Mouse (Mus musculus): ENCODE results near the gene Ctcf. TPM values are rescaled to one million over a fixed set of nuclear protein-coding genes. Genes with fewer than 3 reads are reported as not detected.
A peak's percentile ranks its signal among the peaks of the same experiment; 100 is the strongest.

The Ctcf gene
- total RNA-seq, 1 experiment from 2014 or later = 202 TPM

DNA sequence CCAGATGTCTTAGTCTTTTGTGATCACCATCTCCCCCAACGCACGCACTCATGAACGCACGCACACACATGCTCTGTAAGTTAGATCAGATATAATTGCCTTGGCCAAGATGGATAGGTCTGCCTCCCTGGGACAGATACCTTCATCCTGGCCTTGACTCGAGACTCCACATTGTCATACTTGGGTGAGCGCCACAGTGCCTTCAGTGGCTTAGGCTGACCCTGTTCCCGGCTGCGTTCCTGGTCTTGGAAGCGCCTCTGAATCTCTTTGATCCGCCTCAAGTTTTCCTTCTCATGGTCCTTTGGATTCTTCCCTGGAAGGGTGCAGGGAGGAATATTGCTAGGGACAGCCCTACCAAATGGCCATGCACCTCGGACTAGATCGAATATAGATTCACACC lies 70.1 kb downstream of the Ctcf start:
- ATAC-seq (replicated peaks in 1 of 2; ENCODE audit: insufficient read depth in 1 of 2, low FRiP score in 2 of 2, low TSS enrichment in 1 of 2, low read depth in 1 of 2, poor library complexity in 2 of 2, severe bottlenecking in 2 of 2) = no peak

DNA sequence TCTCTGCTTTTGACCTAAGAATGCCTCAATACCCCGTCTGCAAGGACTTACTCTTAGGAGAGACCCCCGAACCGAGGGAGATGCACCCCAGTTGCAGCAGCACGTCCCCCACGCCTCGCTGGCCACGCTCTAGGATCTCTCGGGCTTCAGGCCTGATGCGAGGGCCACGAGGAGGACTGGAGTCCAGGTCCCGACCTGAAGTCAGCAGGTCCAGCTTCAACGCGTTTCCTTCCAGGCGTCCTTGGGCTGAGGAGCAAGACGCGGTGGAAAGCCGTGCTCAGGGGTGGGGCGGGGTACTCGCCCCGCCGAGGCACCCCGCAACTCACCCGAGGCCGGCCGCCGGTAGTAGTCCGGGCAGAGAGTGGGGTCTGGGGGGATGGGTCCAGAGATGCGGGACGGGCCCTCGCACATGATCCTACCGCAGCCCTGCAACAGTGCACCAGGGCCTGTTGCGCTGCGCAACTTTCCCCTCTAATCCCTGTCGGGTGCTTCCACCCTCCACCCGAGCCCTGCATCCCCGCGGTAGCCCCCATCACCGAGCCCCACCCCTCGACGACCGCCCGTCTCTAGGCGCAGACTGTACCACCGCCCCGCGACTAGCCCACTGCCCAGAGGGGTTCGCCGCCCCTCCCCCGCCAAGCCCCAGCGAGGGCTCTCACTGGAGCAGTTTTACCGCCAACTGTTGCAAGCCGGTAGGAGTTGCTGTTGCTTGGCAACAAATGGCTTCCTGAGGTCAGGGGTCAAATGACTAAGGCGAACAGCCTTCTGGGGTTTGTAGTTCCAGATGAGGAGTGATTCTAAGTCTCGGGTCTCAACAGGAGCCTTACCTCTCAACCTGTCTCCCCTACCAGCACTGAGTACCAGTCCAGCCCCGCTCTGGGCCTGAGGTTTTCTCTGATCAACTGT lies 71.4 kb downstream of the Ctcf start, which contains the start of the genes 4933405L10Rik and Enkd1:
Gene 4933405L10Rik (plus strand): TSS at position 158 of the 906 bp plus-strand sequence.
Gene Enkd1 (minus strand): TSS at position 713 of the 906 bp plus-strand sequence.
- peak; percentile 91 to 93 for ATAC-seq (replicated peaks in 1 of 2; ENCODE audit: insufficient read depth in 1 of 2, low FRiP score in 2 of 2, low TSS enrichment in 1 of 2, low read depth in 1 of 2, poor library complexity in 2 of 2, severe bottlenecking in 2 of 2)

DNA sequence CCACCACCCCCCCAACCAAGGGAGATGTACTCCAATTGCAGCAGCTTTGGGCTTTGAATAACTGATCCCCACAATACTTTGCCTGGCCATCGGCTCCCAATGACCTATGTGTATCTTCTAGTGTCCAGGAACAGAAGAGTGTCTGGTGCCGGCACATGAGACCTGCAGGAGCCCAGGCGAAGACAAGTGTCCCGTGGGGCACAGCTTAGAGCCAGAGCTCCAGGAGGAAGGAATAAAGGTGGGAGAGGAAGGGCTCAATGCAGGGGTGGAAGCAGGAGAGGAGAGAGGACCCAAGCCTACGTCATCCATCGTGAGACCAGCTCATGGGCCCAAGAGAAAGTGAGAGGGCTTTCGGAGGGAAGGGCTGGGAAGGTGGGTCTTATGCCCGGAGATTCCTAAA lies 72.3 kb downstream of the Ctcf start:
- no peak for ATAC-seq (replicated peaks in 1 of 2; ENCODE audit: insufficient read depth in 1 of 2, low FRiP score in 2 of 2, low TSS enrichment in 1 of 2, low read depth in 1 of 2, poor library complexity in 2 of 2, severe bottlenecking in 2 of 2)

DNA sequence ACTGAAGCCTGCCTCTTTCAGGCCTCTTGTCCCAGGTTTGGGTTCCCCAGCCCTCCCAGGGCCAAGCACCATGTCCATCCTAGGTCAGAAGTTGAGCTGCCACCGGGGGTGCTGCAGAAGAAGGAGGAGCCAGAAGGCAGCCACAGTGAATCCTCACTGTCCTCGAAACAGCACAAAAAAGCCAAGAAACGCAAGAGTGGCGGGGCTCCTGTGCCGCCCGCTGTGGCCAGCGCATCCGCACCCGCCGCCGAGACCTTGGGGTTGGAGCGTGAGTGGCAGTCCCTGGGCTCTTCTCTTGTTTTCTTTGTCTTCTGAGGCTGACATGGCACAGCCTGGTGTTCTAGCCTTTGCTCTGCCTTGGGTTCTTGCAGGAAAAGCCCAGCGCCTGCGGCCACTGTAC lies 72.9 kb downstream of the Ctcf start:
- no peak for ATAC-seq (replicated peaks in 1 of 2; ENCODE audit: insufficient read depth in 1 of 2, low FRiP score in 2 of 2, low TSS enrichment in 1 of 2, low read depth in 1 of 2, poor library complexity in 2 of 2, severe bottlenecking in 2 of 2)

DNA sequence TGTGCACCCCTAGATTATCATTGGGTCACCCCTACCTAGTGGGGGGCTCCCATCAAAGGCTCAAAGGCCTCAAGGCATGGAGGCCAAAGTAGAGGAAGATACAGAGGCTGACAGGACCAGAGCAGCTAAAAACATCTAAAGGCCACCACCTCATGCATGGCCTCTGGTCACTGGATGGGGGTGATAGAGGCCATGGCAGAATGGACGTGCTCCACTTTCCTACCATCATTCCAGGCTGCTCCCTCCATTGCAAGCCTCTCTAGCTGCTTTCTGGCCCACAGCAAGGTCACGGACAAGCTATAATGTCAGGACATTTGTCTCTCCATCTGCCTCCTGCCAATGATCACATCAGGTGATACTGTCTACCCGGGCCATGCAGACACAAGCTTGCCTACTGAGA lies 75.9 kb downstream of the Ctcf start:
- no peak for ATAC-seq (replicated peaks in 1 of 2; ENCODE audit: insufficient read depth in 1 of 2, low FRiP score in 2 of 2, low TSS enrichment in 1 of 2, low read depth in 1 of 2, poor library complexity in 2 of 2, severe bottlenecking in 2 of 2)

DNA sequence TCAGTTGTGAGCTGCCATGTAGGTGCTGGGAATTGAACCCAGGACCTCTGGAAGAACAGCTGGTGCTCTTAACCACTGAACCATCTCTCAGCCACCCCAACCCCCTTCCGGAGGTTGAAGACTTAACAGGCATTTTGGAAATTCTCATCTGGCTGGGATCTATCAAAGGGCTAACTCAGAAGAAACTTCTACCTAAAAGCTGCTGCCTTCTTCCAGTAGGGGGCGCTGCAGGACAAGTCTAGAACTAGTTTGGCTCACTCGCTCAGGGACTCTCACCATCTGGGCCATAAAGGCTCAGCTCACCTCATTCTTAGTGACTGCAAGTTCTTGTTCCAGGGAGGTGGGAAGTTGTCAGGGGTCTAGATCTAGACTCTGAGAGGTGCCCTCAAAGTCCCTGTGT lies 77.8 kb downstream of the Ctcf start:
- peak; percentile 85 to 88 for ATAC-seq (replicated peaks in 1 of 2; ENCODE audit: insufficient read depth in 1 of 2, low FRiP score in 2 of 2, low TSS enrichment in 1 of 2, low read depth in 1 of 2, poor library complexity in 2 of 2, severe bottlenecking in 2 of 2)

DNA sequence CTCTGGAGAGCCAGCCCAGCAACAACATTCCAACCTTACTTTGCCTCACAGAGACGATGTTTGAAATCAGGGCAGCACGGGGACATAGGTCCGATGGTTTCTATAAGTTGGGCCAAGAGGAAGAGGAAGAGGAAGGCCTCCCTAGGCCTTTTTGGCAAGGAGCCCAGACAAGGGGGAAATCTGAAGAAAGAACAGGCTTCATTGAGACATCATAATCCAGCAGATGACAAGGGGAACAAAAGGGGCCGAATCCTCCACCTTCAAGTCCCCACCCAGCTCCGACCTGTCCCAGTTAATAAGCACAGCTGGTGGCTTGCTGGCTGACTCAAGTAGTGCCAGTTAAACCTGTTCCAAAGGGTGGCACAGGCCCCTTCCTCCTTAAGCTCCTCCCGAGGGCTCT lies 78.7 kb downstream of the Ctcf start:
- ATAC-seq (replicated peaks in 1 of 2; ENCODE audit: insufficient read depth in 1 of 2, low FRiP score in 2 of 2, low TSS enrichment in 1 of 2, low read depth in 1 of 2, poor library complexity in 2 of 2, severe bottlenecking in 2 of 2) = peak; percentile 14 to 25; a peak in 1 of 4 replicates

DNA sequence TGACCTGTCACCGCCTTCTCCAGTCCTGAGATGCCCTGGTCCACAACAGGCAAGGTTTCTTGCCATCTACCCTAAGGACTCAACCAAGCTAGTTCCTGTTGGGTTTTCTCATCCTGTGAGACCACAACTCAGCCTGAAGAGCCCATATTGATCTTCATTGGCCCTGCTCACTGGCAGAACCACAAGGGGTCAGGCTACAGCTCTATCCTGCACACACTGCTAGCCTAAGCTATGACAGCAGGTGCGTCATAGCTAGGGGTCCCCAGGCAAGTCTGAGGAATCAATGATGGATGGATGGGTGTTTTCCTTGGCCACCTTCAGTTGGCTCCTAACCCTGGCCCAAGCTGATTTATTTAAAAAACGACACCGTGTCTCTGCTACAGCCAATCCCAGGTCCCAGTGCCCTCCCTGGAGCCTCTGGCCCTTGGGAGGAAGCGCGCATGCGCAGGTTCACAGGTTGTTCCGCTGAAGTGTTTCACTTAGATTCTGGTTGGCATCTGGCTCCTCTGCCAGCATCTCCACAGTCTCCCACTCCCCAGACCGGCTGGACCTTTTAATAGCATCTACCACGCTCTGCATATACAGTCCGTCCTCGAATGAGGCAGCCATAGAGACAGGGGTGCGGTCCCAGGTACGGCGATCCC lies 80.1 kb downstream of the Ctcf start:
- no peak for ATAC-seq (replicated peaks in 1 of 2; ENCODE audit: insufficient read depth in 1 of 2, low FRiP score in 2 of 2, low TSS enrichment in 1 of 2, low read depth in 1 of 2, poor library complexity in 2 of 2, severe bottlenecking in 2 of 2)

DNA sequence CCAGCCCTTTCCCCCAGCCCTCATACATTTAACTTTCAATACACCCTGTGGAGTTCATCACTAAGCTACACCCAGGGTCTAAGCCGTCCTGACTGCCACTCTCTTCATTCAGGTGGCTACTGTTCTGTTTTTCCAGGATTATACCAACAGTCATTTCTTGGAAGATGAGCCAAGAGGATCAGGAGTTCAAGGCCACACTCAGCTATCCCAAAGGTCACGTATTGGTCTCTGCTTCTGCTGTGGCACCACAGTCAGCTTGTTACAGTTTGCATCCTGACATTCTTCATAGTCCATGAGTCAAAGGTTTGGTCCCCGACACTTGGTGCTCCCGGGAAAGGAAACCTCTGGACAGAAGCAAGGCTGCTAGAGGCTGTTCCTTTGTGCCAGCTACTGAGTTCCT lies 83.3 kb downstream of the Ctcf start:
- ATAC-seq (replicated peaks in 1 of 2; ENCODE audit: insufficient read depth in 1 of 2, low FRiP score in 2 of 2, low TSS enrichment in 1 of 2, low read depth in 1 of 2, poor library complexity in 2 of 2, severe bottlenecking in 2 of 2) = no peak

DNA sequence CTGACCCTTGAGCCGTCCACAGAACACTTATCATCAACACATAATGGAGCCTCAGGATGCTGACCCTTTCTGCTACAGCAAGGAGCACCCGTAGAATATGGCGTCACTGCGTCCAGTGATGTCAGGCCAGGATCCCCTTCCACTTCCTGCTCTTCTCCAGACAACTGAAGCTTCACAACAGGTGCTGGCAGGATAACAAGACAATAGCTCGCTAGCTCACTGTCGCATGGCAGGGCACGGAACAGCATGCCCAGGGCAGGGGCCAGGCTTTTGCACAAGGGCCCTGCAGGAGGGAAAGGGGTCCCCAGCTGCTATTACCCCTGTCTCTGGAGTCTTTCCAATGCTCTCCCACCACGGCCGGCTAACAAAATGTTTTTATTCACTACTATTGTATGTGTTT lies 86.5 kb downstream of the Ctcf start:
- no peak for ATAC-seq (replicated peaks in 1 of 2; ENCODE audit: insufficient read depth in 1 of 2, low FRiP score in 2 of 2, low TSS enrichment in 1 of 2, low read depth in 1 of 2, poor library complexity in 2 of 2, severe bottlenecking in 2 of 2)

DNA sequence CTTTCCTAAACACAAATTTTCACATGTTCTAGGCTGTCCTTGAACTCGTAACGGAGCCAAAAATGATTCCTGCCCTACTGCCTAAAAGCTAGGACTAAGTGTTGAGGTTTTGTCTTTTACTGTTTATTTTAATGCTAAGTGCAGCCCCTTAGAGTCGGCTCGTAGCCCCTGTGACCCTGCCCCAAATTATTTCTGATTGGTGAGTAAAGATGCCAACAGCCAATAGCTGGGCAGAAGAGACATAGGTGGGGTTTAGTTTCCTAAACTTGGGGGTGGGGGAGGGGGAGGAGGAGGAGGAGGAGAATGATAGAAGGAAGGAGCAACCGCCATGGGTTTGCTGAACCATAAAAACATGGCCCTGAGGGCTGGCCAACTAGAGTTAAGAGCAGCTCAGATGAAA lies 89.4 kb downstream of the Ctcf start:
- no peak for ATAC-seq (replicated peaks in 1 of 2; ENCODE audit: insufficient read depth in 1 of 2, low FRiP score in 2 of 2, low TSS enrichment in 1 of 2, low read depth in 1 of 2, poor library complexity in 2 of 2, severe bottlenecking in 2 of 2)

DNA sequence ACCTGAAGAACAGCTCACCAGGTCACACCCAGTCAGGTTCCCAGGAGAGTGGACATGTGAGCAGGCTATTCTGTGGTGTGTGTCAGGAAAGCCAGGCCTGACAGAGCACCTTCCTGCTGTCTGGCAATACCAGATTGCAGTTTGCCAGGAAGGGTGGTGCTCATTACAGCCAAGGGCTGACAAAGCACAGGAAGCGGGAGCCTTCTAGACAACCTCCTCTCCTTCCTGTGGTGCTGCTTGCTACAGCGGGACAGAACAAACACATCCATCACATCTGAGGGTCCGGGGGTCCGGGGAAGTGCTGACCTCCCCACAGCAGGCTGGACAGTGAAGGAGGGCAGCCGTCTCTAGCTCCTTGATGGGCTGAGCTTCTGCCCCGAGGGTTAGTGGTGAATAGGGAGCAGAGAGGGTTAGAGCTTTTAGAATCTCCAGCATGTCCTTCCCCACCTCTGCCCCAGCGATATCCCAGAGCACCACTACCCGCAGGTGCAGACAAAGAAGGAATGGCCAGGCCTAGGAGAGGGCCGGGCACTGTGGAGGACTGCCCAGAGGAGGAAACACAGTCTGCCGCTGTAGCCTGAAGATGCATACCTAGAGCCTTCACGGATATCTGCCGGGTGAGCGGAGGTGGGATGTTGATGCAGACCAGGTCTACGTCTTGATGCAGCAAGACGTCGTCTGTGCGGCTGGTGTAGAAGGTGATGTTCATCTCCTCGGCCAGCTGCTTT lies 91.2 kb downstream of the Ctcf start:
- ATAC-seq (replicated peaks in 1 of 2; ENCODE audit: insufficient read depth in 1 of 2, low FRiP score in 2 of 2, low TSS enrichment in 1 of 2, low read depth in 1 of 2, poor library complexity in 2 of 2, severe bottlenecking in 2 of 2) = peak; percentile 81 to 87

DNA sequence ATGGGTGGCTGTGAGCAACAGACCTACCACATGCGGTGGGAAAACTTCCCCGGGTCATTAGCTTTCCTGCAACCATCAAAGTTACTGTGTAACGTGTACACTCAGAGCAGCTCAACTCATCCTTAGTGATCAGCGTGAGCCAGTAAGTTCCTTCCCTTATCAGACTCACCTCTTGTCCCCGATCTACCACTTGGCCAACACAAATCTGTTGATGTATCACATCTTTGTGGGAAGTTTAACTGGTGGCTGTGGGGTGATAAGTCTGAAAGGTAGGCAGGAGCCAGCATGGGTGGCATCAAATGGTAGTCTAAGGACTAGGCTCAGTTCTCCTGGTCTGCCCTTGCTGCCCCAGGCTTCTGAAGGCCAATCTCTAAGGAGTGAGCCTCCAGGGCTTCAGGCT lies 95.8 kb downstream of the Ctcf start:
- ATAC-seq (replicated peaks in 1 of 2; ENCODE audit: insufficient read depth in 1 of 2, low FRiP score in 2 of 2, low TSS enrichment in 1 of 2, low read depth in 1 of 2, poor library complexity in 2 of 2, severe bottlenecking in 2 of 2) = no peak

Other genes starting within 250 kb of the Ctcf start
- not detected in 2 replicates for gene Kctd19, start 223.1 kb upstream of the Ctcf start, total RNA-seq (2017)
- gene Lrrc36, start 223.0 kb upstream of the Ctcf start, total RNA-seq (2017) = 0.20 and 2.1 TPM in 2 replicates
- gene Tppp3, start 165.0 kb upstream of the Ctcf start, total RNA-seq (2017) = 3.2 TPM in 1 of 2 replicates, not detected in the other
- 7.3 and 11.2 TPM in 2 replicates for gene Zdhhc1, start 139.7 kb upstream of the Ctcf start, total RNA-seq (2017)
- not detected in 2 replicates for gene Hsd11b2, start 117.8 kb upstream of the Ctcf start, total RNA-seq (2017)
- 37.7 and 39.7 TPM in 2 replicates for gene Atp6v0d1, start 70.5 kb upstream of the Ctcf start, total RNA-seq (2017)
- 11.7 and 18.1 TPM in 2 replicates for gene Ripor1, start 31.3 kb upstream of the Ctcf start, total RNA-seq (2017)
- gene Agrp, start 825 bp downstream of the Ctcf start, total RNA-seq (2017) = not detected in 2 replicates
- gene Carmil2, start 49.7 kb downstream of the Ctcf start, total RNA-seq (2017) = 14.7 and 15.1 TPM in 2 replicates
- gene Acd, start 64.5 kb downstream of the Ctcf start, total RNA-seq (2017) = 13.9 and 26.7 TPM in 2 replicates
- 22.8 and 66.2 TPM in 2 replicates for gene Pard6a, start 64.6 kb downstream of the Ctcf start, total RNA-seq (2017)
- gene 4933405L10Rik, start 71.1 kb downstream of the Ctcf start, total RNA-seq (2017) = 1.2 TPM in 1 of 2 replicates, not detected in the other
- gene Enkd1, start 71.6 kb downstream of the Ctcf start, total RNA-seq (2017) = 16.1 and 17.6 TPM in 2 replicates
- gene Gfod2, start 122.1 kb downstream of the Ctcf start, total RNA-seq (2017) = 1.6 and 5.8 TPM in 2 replicates
- 7.1 and 10.3 TPM in 2 replicates for gene Ranbp10, start 190.8 kb downstream of the Ctcf start, total RNA-seq (2017)
- gene Tsnaxip1, start 191.2 kb downstream of the Ctcf start, total RNA-seq (2017) = not detected in 2 replicates
- gene Cenpt, start 216.7 kb downstream of the Ctcf start, total RNA-seq (2017) = 14.3 and 14.6 TPM in 2 replicates
- gene Thap11, start 218.6 kb downstream of the Ctcf start, total RNA-seq (2017) = 25.8 and 28.3 TPM in 2 replicates
- 58.5 and 70.2 TPM in 2 replicates for gene Nutf2, start 224.0 kb downstream of the Ctcf start, total RNA-seq (2017)
- gene Edc4, start 244.3 kb downstream of the Ctcf start, total RNA-seq (2017) = 23.4 and 40.6 TPM in 2 replicates

All from hematopoietic stem cell, adult 5-6 weeks (primary cell).